Mouse (Mus musculus) bone marrow, adult 2 months (tissue): ENCODE measurements at regions not wholly inside any gene's neighbourhood (a gene's known extent, or its start where the extent isn't known, plus 50 kb on each side); places are given as distances from the start of the nearest gene placed in this dataset.

Source experiments
- CTCF ChIP-seq: fragments of 200-500 bp; IDR thresholded peaks from 2 replicates; pipeline ENCODE4 v1.5.1; 2011; ENCODE audit warnings: low read length, control low read depth; ENCODE audit not compliant: control insufficient read depth, insufficient read depth
- POLR2A ChIP-seq: fragments of 200-500 bp; IDR thresholded peaks from 2 replicates; pipeline ENCODE4 v1.6.1; 2011; ENCODE audit warnings: low read depth, mild to moderate bottlenecking, control low read depth, low read length, borderline replicate concordance; ENCODE audit not compliant: control insufficient read depth

DNA sequence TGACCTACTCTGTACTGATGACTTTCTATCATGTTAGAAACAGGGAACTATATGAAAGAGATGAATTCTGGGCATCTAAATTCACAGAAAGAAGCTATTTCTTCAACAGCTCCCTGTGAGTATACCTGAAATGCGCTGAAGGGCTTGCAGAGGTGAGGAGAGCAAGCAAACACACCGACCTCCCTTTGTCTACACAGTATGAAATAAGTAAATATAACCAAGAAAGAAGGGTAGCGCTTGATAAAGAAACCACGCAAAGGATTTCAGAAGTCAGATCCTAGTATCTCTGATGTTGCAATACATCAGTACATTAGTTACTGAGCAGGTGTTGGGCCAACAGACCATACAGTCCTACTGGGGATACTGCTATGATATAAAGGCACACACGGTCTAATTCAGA lies 440.1 kb downstream of the Tns1 start:
- TF ChIP-seq CTCF (no peak), POLR2A (no peak)
